Mouse (Mus musculus) embryonic facial prominence, embryonic 15.5 days (tissue): ENCODE measurements around the gene Eipr1. TPM values are rescaled to one million over a fixed set of nuclear protein-coding genes. Genes with fewer than 3 reads are reported as not detected.
"Not testable (repeated sequence)": the region's sequence is repeated elsewhere in the genome, so short reads cannot be mapped to it uniquely, and the experiment has no call there.

ENCODE experiments used
- ATAC-seq: fragments of 200-750 bp; cut with Nextera tagmentation; 2 replicates; pipeline ENCODE4 v1.8.0; 2017; ENCODE audit warnings: low read depth, moderate TSS enrichment; ENCODE audit not compliant: insufficient number of reproducible peaks, low FRiP score, low TSS enrichment
- H3K27ac ChIP-seq: fragments of 300-500 bp; sonication (generic); replicated peaks from 2 replicates; pipeline ENCODE4 v1.5.1; 2015; ENCODE audit warnings: mild to moderate bottlenecking, inconsistent platforms
- H3K27me3 ChIP-seq: fragments of 300-500 bp; sonication (generic); 2 replicates; pipeline ENCODE4 v1.6.1; 2015; ENCODE audit warnings: inconsistent platforms
- H3K36me3 ChIP-seq: fragments of 300-500 bp; sonication (generic); 2 replicates; pipeline ENCODE4 v1.6.1; 2015; ENCODE audit warnings: mild to moderate bottlenecking, inconsistent platforms
- H3K4me1 ChIP-seq: fragments of 300-500 bp; sonication (generic); 2 replicates; pipeline ENCODE4 v1.6.1; 2015; ENCODE audit warnings: inconsistent platforms
- H3K4me2 ChIP-seq: fragments of 300-500 bp; sonication (generic); replicated peaks from 2 replicates; pipeline ENCODE4 v1.6.1; 2015; ENCODE audit warnings: mild to moderate bottlenecking, inconsistent platforms
- H3K4me3 ChIP-seq: fragments of 300-500 bp; sonication (generic); replicated peaks from 2 replicates; pipeline ENCODE4 v1.5.1; 2015; ENCODE audit warnings: mild to moderate bottlenecking, inconsistent platforms
- H3K9ac ChIP-seq: fragments of 300-500 bp; sonication (generic); 2 replicates; pipeline ENCODE4 v1.6.1; 2015; ENCODE audit warnings: inconsistent platforms
- H3K9me3 ChIP-seq: fragments of 300-500 bp; sonication (generic); replicated peaks from 2 replicates; pipeline ENCODE4 v1.6.1; 2016; ENCODE audit warnings: inconsistent platforms
- WGBS: fragments of 180-500 bp; shearing (Covaris S2); methylation state at CpG from one replicate; pipeline ENCODE4 v1.1.7; 2015; 5-methylcytosine and 5-hydroxymethylcytosine counted together
- polyA plus RNA-seq: library from polyadenylated mRNA; unstranded; fragments of >200 nt; fragmentation: Nextera tagmentation; extraction: Ambion mirVana; gene quantifications from 2 replicates; pipeline ENCODE4 v1.2.1, GENCODE M21; 2015

Eipr1 gene
- polyA plus RNA-seq, 1 experiment from 2014 or later = 31.5 TPM

DNA sequence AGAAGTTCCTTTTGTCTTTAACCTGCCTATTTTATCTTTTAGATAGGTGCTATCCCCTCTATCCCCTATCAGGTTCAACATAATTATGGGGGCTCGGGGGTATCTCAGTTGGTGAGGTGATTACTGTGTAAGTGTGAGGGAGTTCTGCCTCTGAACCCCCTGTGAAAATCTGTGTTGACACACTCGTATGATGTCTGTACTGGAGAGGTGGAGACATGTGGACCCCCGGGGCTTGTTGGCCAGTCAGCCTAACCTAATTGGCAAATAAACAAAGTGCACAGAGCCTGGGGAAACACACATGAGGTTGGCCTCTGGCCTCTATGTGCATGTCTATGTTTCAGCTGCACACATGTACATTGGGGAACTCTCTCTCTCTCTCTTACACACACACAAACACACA is 161.5 kb downstream of the Eipr1 start:
- Histone ChIP-seq H3K9ac (no peak overlapping the region), H3K9me3 (no peaks in the 10 kb centered on the region), H3K27ac (no peak overlapping the region), H3K27me3 (no peaks in the 10 kb centered on the region), H3K4me3 (no peak overlapping the region), H3K36me3 (no peaks in the 10 kb centered on the region), H3K4me2 (no peak overlapping the region), H3K4me1 (peaks cover 1% of the 10 kb centered on the region)
- no peak for ATAC-seq
- WGBS = 46% methylated on average over 3 of the region's 3 CpGs

GRCm38 (mm10) chr12:28914056-28914455 is 162.5 kb downstream of the Eipr1 start:
- H3K4me3 ChIP-seq, H3K9me3 ChIP-seq, H3K4me1 ChIP-seq, ATAC-seq, H3K9ac ChIP-seq, H3K36me3 ChIP-seq, H3K4me2 ChIP-seq, H3K27ac ChIP-seq, H3K27me3 ChIP-seq: not testable (repeated sequence)
- WGBS = 81% methylated on average over 1 of the region's 1 CpGs

Other genes starting within 250 kb of the Eipr1 start
- gene Dcdc2c, start 199.4 kb upstream of the Eipr1 start, polyA plus RNA-seq = 0.15 TPM in 1 of 2 replicates, not detected in the other
- not detected in 2 replicates for gene Allc, start 169.3 kb upstream of the Eipr1 start, polyA plus RNA-seq
- 0.15 and 0.37 TPM in 2 replicates for gene Colec11, start 128.4 kb upstream of the Eipr1 start, polyA plus RNA-seq
- 587 and 734 TPM in 2 replicates for gene Rps7, start 115.8 kb upstream of the Eipr1 start, polyA plus RNA-seq
- gene Rnaseh1, start 102.2 kb upstream of the Eipr1 start, polyA plus RNA-seq = 30.3 and 32.2 TPM in 2 replicates
- 63.0 and 73.3 TPM in 2 replicates for gene Adi1, start 76.6 kb upstream of the Eipr1 start, polyA plus RNA-seq
- gene Trappc12, start 1.3 kb upstream of the Eipr1 start, polyA plus RNA-seq = 38.1 and 42.3 TPM in 2 replicates